Mouse (Mus musculus): Measurements from ENCODE around the gene Slc25a12.

GRCm38 (mm10) chr2:71294489-71294888 lies 73.1 kb downstream of the Slc25a12 start:
- no peak for TF ChIP-seq TCF12 (IDR thresholded peaks at IDR 0.05; ENCODE audit: insufficient read depth, poor library complexity, severe bottlenecking)
- no peak for TF ChIP-seq POLR2A (IDR thresholded peaks at IDR 0.05; ENCODE audit: insufficient read length, low read depth)
